Mouse (Mus musculus) adrenal gland, adult 10 weeks (tissue): ENCODE data around the gene Foxl2. TPM values are rescaled to one million over a fixed set of nuclear protein-coding genes. Genes with fewer than 3 reads are reported as not detected.

Experiments
- polyA plus RNA-seq: library from polyadenylated mRNA; stranded (reverse); fragments of 350-450 nt; fragmentation: Illumina TruSeq; extraction: RNeasy Lipid Tissue Mini Kit (QIAGEN cat#74804); gene quantifications from one replicate; pipeline ENCODE4 v1.2.3, GENCODE M21; 2014; ENCODE audit warnings: low read depth, low replicate concordance

The Foxl2 gene
- polyA plus RNA-seq, result 0.41 TPM

GRCm38 (mm10) chr9:98955103-98955715 lies at the start of gene Foxl2:
Gene Foxl2, plus strand, starts transcription at chr9:98955288.

DNA sequence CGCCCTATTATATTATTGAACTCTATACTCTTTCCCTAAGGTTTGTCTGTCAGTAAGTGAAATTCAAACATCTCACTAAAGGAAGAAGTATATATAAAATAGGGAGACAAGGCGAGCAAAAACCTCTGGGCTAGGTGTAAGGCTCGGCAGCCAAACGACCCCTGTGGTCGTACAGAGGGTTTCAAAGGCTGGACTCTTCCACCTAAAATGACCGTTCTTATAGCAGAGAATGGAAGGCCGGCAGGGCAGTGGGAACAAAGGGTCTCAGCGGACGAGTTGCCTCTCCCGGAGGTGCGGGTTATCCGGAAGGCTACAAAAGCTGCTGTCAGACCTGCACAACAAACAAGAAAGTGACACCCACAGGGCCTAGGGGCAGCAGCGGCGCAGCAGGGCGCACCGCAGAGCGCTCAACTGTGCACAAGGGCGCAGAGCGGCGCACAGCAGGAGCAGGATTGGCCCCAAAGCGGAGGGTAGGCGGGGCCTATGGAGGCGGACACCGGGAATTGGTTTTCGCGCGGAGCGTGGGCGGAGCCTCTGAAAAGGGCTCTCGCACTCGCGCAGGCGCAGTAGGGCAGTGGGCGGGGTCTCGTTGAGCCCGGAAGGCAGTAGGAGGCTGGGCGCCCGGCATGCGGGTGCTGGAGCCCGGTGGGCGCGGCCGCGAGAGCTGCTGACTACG lies 30.9 kb downstream of the Foxl2 start, which contains the start of gene Faim:
TSS of gene Faim (plus strand) at position 574 of the 676 bp plus-strand sequence.

Other genes with a start within 250 kb of the Foxl2 start
- gene Prr23a1, start 112.8 kb upstream of the Foxl2 start, polyA plus RNA-seq, result not detected
- not detected for gene Prr23a2, start 98.8 kb upstream of the Foxl2 start, polyA plus RNA-seq
- gene Prr23a3, start 90.5 kb upstream of the Foxl2 start, polyA plus RNA-seq, result not detected
- gene 7420426K07Rik, start 52.2 kb upstream of the Foxl2 start, polyA plus RNA-seq, result not detected
- 24.0 TPM for gene Faim, start 31.1 kb downstream of the Foxl2 start, polyA plus RNA-seq
- not detected for gene Gm1123, start 80.4 kb downstream of the Foxl2 start, polyA plus RNA-seq
- 19.4 TPM for gene Pik3cb, start 185.3 kb downstream of the Foxl2 start, polyA plus RNA-seq